Mouse (Mus musculus) spleen, postnatal 36 days (tissue): ENCODE data around the gene Cd200r1.
A peak's percentile ranks its signal among the peaks of the same experiment; 100 is the strongest.

Source experiments
- DNase-seq, 2 experiments: peaks; one replicate each; pipeline ENCODE4 v3.0.0; 2022; ENCODE audit warnings: low spot score in 2 of 2, mixed read lengths in 1 of 2

Gene Cd200r1

DNA sequence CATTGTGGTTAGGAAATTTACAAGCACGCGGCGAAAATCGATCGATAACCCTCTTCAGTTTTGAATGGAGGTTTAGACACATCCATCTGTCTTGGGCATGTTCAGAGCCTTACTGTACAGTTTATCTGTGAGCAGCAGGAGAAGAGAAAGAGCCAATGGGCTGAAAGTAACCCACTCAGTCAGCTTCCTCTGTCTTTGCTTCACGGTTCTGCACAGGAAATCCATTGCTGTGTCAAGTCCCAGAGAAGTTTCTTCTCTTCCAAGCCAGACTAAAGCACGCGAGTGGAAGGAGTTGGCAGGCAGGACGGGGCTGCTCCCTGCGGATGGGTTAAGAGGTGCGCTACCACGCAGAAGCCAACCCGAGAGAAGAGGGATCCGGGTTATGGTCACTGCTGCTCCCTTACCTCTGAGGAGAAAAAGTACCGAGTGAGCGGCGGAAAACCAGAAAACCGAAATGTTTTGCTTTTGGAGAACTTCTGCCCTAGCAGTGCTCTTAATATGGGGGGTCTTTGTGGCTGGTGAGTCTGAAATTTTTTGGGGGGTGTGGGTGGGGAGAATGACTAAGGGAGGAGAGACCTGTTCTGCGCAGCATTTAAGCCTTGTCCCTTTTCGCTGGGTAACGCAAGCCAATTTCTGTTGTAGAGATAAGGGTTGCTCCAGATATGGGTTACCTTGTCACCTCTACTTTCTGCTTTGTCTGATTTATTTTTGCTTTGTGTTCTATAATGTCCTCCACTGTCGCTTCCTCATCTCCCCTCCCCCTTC, at the start of gene Cd200r1:
TSS of gene Cd200r1 (plus strand) at position 182 of the 765 bp plus-strand sequence.
- peak; percentile 3 to 9 for DNase-seq

DNA sequence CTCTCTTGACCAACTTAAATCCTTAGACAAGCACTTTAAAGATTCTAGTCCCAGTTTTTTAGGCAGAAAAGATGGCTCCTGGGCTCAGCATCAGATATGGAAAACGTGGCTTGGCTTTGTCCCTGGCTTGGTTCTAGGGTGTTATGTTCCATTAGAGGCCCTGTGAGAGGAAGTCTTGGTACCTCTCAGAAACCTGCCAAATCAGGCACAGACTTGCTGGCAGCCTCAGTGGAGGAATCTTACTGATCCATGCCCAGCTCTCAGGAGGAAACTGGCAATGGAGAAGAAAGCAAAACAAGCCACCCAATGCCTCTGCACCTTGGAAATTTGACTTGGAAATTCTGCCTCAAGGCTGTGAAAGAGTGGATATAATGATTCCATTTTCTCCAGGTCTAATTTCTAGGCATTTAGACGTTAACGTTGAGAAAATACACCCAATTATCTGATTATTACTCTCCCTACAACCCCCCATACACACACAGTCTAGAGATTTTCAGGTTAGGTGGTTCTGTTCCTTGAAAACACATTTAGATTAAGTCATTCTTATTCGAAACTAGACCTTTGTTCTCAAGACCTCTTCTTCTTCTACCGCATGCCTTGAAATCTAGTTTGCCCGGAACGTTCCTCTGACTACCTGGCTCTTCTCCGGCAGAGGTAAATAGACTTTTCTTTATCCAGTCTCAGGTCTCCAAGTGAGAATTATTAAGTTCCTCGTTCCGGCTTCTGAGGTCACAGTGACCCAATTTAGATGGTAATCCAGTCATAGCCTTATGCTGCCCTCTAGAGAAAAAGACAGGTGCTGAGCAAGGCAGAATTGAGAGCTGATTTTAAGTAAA, 49.0 kb upstream of the Cd200r1 start:
- DNase-seq: peak in 1 of 2 experiments; percentile 29

DNA sequence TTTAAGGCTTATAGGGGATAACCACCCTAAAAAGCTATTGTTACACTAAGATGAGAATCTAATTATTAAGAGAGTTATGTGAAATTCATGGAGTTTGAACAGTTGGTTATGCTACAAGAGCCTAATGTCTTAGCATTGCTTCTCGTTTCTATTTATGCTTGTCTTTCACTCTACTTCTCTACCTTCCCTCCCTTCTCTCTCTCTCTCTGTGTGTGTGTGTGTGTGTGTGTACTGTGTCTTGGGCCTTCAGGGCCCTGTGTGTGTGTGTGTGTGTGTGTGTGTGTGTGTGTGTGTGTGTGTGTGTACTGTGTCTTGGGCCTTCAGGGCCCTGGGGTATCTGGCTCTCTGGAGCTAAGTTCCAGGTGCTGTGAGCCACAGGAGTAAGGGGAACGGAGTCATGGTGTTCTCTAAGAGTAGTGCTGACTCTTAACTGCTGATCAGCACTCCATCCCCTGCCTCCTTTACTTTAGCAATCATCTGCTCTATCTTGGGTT, 48.3 kb upstream of the Cd200r1 start:
- no peak for DNase-seq

DNA sequence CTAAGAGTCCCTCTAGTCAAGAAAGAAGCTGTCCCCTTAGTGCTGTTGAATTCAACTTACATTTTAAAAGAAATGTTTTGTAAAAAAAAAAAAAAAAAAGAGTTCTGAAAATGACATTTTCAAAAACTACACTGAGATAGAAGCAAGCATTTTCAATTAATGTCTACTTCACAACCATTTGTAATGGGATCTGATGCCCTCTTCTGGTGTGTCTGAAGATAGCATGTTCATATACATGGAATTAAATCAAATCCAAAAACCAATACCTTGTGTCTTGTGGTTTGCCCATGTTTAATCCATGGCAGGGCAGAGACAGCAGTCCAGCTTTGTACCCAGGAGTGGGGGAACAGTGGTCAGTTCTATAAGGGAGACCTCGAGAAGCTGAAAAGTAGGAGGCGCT, 47.7 kb upstream of the Cd200r1 start:
- DNase-seq: no peak

DNA sequence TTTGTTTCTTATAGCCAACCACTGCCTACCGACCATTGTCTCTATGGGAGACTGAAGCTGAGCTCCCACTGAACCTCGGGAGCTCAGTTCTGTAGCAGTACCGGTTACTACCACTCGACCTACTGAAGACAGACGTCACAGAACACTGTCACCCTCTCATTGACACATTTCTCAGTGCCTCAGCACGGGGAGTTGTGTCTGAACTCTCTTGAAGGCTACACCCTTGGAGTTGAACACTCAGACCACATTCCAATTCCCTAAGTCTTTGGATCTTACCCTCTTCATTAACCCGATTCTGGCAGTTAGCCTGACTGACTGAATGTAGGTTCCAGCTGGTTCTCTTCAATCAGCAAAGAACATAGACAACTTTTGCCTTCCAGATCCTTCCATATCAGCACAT, 46.2 kb upstream of the Cd200r1 start:
- DNase-seq: no peak

DNA sequence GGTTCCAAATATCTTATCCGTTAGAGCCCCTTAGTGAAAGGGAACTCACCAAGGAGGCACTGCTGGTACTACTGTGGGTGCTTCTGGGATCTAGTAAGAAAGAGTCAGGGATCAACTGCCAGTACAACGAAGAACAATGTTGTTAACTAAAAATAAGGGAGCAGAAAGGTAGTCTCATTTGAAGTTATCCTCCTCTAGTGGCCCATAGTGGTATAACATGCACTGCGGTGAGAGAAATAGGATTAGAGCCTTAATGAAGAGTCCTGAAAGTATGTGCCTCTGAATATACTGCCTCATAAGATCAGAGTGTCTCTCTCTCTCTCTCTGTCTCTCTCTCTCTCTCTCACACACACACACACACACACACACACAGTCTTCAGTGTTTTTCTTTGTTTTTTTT, 45.0 kb upstream of the Cd200r1 start:
- DNase-seq: no peak

DNA sequence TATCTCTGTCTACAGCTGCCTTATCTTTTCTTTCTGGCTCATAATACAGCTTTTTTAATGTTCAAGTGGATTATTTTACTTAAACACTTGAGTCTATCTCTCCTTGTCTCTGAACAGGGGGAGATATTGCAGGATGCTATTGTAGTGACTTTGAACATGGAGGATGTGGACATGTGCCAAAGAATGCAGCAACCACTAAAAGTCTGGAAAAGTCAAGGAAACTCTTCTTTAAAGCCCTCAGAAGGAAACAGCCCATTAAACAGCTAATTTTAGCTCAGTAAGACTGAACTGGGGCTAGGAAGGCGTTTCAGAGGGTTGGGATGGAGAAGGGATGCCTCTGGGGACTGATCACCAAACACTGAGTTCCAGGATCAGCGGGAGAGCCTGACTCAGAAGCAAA, 42.9 kb upstream of the Cd200r1 start:
- no peak for DNase-seq

DNA sequence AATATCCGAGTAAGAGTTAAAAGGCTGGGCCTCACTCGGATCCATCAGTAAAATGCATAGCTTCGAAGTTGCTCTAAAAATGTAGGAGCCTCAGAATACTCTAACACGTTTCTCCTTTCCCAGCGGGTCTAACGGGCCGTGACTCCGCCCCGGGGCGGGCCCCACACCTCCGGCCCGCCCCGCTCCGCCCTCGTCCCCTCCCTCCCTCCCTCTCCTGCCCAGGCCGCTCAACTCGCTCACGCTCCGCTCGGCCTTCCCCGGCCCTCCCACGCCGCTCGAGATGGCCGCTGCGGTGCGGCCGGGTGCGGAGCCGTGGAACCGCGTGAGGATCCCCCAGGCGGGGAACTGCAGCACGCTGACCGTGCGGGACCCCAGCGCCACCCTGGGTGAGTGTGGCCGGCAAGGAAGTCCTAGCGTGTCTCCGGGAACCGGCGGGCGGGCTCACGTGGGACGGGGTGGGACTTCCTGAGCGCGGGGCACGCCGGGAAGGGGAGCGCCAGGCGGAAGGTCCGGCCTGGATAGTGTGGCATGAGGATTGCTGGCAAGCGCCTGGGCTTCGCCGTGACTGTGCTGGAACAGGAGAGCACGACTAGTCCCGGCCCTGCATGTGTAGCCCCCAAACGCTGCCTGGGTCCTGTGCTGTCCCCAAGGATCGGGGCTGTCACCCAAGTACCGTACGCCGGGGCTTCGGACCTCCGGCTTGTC, 41.3 kb upstream of the Cd200r1 start, which contains the start of gene Nepro:
TSS of gene Nepro (plus strand) at position 219 of the 705 bp plus-strand sequence.
- DNase-seq: peak; percentile 90

DNA sequence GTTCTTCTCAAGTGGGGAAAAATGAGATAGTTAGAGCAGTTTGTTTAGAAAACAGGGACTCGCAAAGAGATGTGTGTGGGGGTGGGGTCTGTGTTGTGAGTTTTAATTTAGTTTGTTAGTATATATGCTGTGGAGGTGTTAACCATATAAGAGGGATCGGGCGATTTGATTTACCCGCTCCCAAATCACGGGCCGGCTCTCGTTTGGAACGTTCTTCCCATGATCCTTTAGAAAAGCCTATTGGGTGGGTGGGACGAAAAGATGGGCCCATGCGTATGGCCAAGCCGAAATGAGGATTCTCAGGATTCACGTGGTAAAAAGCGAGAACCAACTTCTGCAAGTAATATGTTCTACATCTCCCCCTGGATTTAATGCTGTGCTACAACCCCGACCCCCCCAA, 40.7 kb upstream of the Cd200r1 start:
- DNase-seq: peak in 1 of 2 experiments; percentile 14

DNA sequence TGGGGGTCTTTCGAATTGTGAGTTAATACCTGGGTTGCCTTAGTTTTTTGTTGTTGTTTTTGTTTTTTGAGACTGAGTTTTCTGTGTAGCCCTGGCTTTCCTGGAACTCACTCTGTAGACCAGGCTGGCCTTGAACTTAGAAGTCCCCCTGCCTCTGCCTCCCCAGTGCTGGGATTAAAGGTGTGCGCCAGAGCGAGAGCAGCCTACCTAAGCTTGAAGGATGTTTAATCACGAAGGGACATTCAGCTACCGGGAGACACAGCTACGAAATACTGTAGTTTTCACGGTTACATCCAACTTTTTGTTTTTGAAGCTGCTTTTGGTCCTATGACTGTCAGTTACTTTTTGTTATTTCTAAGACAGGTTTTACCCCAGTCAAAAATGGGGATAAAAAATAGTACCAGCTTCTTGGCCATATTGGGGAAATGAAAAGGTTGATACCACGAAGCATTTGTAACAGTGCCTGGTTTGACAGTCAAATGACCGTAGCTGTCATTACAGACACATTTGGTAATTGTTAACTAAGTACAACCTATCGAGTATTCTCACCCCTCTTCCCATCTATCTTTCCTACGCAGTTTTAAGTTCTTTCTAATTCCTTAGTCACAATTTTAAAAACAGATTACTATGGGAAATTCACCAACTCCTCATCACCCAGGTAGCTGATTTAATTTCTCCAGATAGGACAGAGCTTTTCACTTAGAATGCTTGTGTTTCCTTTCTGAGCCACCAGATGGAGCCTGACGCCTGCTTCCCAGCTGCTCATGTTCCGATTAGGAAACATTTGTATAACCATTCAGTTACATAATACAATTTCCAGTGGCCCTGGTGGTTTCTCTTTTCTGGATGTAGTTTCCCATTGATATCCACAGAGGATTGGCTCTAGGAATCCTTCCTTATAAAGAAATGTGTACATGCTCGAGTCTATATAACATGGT, 40.0 kb upstream of the Cd200r1 start:
- peak; percentile 61 to 64 for DNase-seq

DNA sequence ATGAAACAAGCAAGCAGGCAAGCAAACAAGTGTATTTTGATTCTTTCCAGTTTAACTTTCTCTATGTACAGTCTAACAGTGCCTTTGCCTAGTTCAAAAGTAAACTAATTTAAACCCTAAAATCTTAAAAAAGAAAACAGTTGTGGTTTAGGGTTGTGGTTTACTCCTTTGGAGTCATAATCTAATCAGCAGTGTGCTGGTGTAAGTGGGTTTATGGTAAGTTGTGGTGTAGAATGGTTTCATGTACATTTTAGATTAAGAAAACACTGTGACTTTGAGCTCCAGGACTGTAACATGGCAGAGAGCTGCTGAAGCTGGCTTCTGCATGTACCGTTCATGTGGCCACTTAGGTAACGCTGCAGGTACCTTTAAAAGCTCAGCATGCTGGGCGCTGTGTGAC, 38.0 kb upstream of the Cd200r1 start:
- no peak for DNase-seq

DNA sequence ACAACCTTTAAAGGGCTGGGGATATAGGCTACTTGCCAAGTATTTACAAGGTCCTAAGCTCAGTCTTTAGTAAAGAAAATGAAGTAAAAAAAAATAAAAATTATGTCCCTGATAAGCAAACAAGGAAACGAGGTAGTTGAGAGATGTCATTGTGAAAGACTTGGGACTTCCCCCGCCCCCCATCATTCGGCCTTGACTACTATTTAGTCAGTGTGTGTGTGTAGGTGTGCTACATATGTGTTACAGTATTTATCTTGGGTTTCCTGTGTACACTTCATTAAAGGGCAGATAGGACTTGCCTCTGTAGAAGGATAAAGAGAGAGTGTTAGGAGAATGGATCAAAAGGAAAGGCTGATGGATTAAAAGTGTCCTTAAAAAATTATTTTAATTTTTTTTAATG, 31.5 kb upstream of the Cd200r1 start:
- no peak for DNase-seq

DNA sequence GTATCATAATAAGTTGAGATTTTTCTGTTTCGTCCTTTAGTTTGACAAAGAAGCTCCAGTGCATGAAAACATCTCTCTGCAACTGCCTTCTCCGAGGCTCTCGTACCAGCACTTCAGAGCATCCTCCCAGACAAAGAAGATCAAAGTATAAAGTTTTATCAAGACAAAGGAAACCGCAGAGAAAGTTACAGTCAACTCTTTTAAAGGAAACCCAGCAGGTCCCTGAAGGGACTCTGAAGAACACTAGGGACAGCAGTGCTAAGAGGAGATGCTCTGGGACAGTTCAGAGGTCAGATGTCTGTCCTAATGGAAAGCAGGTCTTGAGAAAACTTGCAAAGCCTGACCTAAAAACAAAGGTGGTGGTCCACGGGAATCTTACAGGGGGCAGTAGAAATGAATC, 29.9 kb upstream of the Cd200r1 start:
- no peak for DNase-seq

DNA sequence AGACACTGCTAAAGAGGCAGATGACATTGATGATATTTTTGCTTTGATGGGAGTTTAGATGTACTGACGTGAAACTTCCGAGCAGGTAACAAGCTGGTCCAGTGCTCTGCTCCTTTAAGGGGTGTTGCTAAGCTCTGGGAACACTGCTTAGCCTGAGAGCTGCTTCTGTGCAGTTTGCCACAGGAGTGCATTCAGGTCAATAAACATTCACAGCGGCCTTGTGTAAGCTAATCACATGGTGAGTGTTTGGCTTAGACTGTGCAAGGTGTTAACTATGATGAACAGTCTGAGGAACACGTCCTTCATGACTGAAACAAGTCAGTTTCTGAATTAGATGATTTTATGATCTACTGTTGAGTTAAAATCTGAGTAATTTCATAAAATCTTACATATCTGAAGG, 29.4 kb upstream of the Cd200r1 start:
- DNase-seq: no peak

DNA sequence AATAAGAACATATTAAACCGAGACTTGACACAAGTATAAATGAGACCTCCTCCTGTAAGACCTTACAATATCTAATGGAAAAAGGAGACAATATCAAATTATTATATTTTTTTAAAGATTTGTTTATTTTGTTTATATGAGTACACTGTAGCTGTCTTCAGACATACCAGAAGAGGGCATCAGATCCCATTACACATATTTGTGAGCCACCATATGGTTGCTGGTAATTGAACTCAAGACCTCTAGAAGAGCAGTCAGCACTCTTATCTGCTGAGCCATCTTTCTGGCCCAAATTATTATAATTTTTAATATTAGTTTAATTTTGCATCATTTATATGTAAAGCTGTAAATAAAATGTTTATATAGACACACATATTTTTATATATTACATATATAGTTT, 22.8 kb upstream of the Cd200r1 start:
- no peak for DNase-seq

DNA sequence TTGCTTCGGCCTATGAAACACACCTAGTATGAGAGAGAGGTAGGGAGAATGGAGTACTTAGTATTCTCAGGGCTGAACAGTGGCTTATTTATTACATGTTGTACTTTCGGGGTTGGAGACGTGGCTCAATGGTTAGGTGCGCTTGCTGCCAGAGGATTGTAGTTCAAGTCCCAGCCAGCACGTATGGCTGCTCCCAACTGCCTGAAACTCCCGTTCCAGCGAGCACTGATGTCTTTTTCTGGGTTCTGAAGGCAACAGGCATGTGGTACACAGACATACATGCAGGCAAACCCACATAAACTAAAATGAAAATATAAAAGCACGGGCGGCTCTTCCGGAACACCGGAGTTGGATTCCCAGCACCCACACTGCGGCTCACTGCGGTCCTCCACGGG, 20.1 kb upstream of the Cd200r1 start:
- DNase-seq: no peak

DNA sequence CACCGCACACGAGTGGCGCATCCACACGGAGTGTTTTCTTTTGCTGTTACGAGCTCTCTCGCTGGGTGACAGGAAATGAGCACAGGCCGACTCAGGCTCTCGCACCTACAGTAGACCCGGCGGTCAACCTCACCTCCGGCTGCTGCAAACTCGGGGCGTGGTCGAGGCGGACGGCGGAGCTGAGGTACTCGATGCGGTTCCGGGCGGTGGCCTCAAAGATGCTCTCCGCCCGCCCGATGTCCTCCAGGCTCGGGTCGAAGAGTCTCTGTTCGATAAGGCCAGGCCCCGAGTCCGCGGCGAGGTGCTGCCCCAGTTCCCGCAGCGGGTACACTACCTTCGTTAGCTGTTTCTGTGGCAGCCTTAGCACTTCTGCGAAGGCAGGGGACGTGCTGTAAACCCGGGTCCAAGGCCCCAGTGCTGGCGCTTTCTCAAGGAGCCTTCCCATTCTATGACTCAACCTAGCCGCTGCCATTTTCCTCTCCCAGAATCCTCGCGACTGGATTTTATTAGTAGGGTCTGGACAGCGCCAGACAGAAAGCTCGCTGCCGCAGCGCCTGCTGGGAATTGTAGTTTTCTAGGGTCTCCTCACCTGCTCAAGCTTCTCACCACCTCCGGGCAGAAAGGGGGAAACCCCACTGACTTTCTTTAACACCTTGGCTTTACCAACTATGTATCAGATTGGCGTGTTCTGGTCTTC, 19.5 kb upstream of the Cd200r1 start, which contains the start of gene Gtpbp8:
TSS of gene Gtpbp8 (minus strand) at position 498 of the 697 bp plus-strand sequence.
- DNase-seq: peak; percentile 82 to 83

DNA sequence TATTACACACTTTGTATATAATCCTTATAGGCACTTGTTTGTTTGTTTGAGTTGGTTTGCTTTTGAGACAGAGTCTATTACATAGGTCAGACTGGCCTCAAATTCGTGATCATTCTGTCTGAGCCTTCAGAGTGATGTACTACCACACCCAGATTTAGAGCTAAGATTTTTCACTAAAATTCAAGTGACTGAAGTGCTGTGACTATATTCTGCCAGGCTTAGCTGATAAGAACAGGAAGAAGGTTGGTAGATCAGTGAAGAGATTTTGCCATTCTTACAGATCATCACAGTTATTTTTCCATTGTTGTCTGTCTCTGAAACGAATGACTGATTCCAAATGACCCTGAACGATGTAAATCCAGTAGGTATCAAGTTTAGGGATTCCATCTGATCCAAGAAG, 17.5 kb upstream of the Cd200r1 start:
- DNase-seq: no peak

DNA sequence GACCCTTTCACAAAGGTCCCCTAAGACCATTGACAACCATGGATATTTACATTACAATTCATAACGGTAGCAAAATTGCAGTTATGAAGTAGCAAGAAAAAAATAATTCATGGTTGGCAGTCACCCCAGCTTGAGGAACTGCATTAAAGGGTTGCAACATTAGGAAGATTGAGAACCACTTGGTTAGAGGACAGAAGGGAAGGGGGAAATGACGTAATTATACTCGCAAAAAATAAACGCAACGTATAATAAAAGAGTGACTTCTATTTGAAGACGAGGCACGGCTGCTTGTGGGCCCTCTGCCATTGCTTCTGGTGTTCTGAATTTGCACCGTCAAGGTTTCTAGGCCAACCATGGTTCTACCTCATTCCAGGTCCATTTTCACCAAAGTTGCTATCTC, 7.8 kb upstream of the Cd200r1 start:
- no peak for DNase-seq

DNA sequence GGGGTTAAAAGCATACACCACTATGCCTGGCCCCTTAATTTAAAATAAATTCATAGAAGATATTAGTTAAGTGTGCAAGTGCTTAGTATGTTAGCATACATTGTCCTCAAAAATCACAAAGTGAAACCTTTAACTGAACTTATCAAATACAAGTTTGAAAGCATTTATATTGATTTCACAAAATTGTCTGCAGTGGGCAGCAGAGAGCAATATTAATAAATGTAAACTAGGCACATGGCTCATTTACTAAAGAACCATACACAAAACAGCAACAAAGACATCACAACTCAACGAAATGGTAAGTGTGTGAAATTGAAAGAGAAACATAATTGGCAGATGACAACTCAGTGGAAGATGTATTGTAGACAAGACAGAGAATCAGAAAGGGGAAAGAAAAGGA, 3.7 kb upstream of the Cd200r1 start:
- DNase-seq: no peak
